Comparison of ENCODE assay signal across 19 mouse cellular contexts in genomic region chr14:97638187-97638792, GRCm38 (mm10).
DNase-seq lines count a peak whose midpoint lies in the region; ATAC-seq lines count a peak whose summit lies in the region.
"Had no signal": no experiment of that assay in that cellular context is flagged by ENCODE, and none has a peak within 500 bp of the region (broad histone marks: within the 10 kb centered on the region; RNA-seq: fewer than 3 reads in every experiment).

No protein-coding gene starts in this region.

- no peaks in the 10 kb centered on the region for H3K27me3 ChIP-seq in hindbrain, embryonic 12.5 days
- H3K27me3 ChIP-seq in hindbrain, embryonic 14.5 days (ENCODE audit: control insufficient read depth, insufficient read depth, low read length): no peaks in the 10 kb centered on the region
- no peaks in the 10 kb centered on the region for H3K27me3 ChIP-seq in neural tube, embryonic 11.5 days (ENCODE audit: control insufficient read depth, insufficient read depth, low read length)
- H3K27me3 ChIP-seq in neural tube, embryonic 15.5 days (replicated peaks): no peaks in the 10 kb centered on the region
- H3K27me3 ChIP-seq: embryonic facial prominence, embryonic 12.5 days; forebrain, embryonic 15.5 days had no signal

- no peak overlapping the region for H3K4me2 ChIP-seq in hindbrain, embryonic 12.5 days (replicated peaks)
- no peak overlapping the region for H3K4me2 ChIP-seq in hindbrain, embryonic 14.5 days (replicated peaks)
- H3K4me2 ChIP-seq in neural tube, embryonic 11.5 days (ENCODE audit: low read depth): no peak overlapping the region
- H3K4me2 ChIP-seq in neural tube, embryonic 15.5 days: no peak overlapping the region
- H3K4me2 ChIP-seq: embryonic facial prominence, embryonic 12.5 days; forebrain, embryonic 15.5 days had no signal

- no peak for DNase-seq in hindbrain, embryonic 14.5 days (ENCODE audit: low spot score)
- DNase-seq in neural tube, embryonic 11.5 days (ENCODE audit: low spot score): peak; percentile 16
- peak; percentile 65 for DNase-seq in embryo, embryonic 10 days (ENCODE audit: low spot score)
- peak; percentile 55 for DNase-seq in mesoderm, embryonic 11.5 days (ENCODE audit: low read depth, low spot score)
- DNase-seq: adrenal gland, adult 8-10 months; cerebellum, adult 11-12 months; cerebellum, adult 9-10 months; cerebellum, postnatal 25 days; gastrocnemius, postnatal 10 days; heart, adult 18-20 months; heart, postnatal 10 days; heart, postnatal 4 days had no signal

- H3K4me3 ChIP-seq in hindbrain, embryonic 12.5 days: no peak overlapping the region
- H3K4me3 ChIP-seq in hindbrain, embryonic 14.5 days (replicated peaks; ENCODE audit: low read length): no peak overlapping the region
- H3K4me3 ChIP-seq in neural tube, embryonic 11.5 days (ENCODE audit: low read depth, low read length): no peak overlapping the region
- H3K4me3 ChIP-seq in neural tube, embryonic 15.5 days (replicated peaks): no peak overlapping the region
- H3K4me3 ChIP-seq: embryonic facial prominence, embryonic 12.5 days; forebrain, embryonic 15.5 days; heart, embryonic 10.5 days had no signal

- H3K4me1 ChIP-seq in hindbrain, embryonic 12.5 days: no peaks in the 10 kb centered on the region
- H3K4me1 ChIP-seq in hindbrain, embryonic 14.5 days (replicated peaks; ENCODE audit: control insufficient read depth, insufficient read depth, low read length): no peaks in the 10 kb centered on the region
- H3K4me1 ChIP-seq in neural tube, embryonic 11.5 days (ENCODE audit: control insufficient read depth, insufficient read depth, low read length): no peaks in the 10 kb centered on the region
- H3K4me1 ChIP-seq in neural tube, embryonic 15.5 days: no peaks in the 10 kb centered on the region
- H3K4me1 ChIP-seq: embryonic facial prominence, embryonic 12.5 days; forebrain, embryonic 15.5 days; heart, embryonic 10.5 days had no signal

- H3K9ac ChIP-seq in hindbrain, embryonic 12.5 days: no peak overlapping the region
- H3K9ac ChIP-seq in hindbrain, embryonic 14.5 days: no peak overlapping the region
- H3K9ac ChIP-seq in neural tube, embryonic 11.5 days (ENCODE audit: low read length): no peak overlapping the region
- no peak overlapping the region for H3K9ac ChIP-seq in neural tube, embryonic 15.5 days (replicated peaks)
- H3K9ac ChIP-seq: embryonic facial prominence, embryonic 12.5 days; forebrain, embryonic 15.5 days had no signal

- WGBS in hindbrain, embryonic 12.5 days: 37% methylated on average over 4 of the region's 4 CpGs
- 12% methylated on average over 4 of the region's 4 CpGs for WGBS in hindbrain, embryonic 14.5 days
- WGBS in neural tube, embryonic 11.5 days: 52% methylated on average over 4 of the region's 4 CpGs
- 14% methylated on average over 4 of the region's 4 CpGs for WGBS in neural tube, embryonic 15.5 days

- no peaks in the 10 kb centered on the region for H3K36me3 ChIP-seq in hindbrain, embryonic 12.5 days
- H3K36me3 ChIP-seq in hindbrain, embryonic 14.5 days (replicated peaks; ENCODE audit: control insufficient read depth, insufficient read depth): no peaks in the 10 kb centered on the region
- no peaks in the 10 kb centered on the region for H3K36me3 ChIP-seq in neural tube, embryonic 11.5 days (ENCODE audit: control insufficient read depth, insufficient read depth, low read length)
- no peaks in the 10 kb centered on the region for H3K36me3 ChIP-seq in neural tube, embryonic 15.5 days
- H3K36me3 ChIP-seq: embryonic facial prominence, embryonic 12.5 days; forebrain, embryonic 15.5 days; heart, embryonic 10.5 days had no signal

- no peaks in the 10 kb centered on the region for H3K9me3 ChIP-seq in hindbrain, embryonic 12.5 days (replicated peaks)
- H3K9me3 ChIP-seq in hindbrain, embryonic 14.5 days (ENCODE audit: control insufficient read depth, low read length): no peaks in the 10 kb centered on the region
- H3K9me3 ChIP-seq in neural tube, embryonic 11.5 days (ENCODE audit: control insufficient read depth, low read length): no peaks in the 10 kb centered on the region
- H3K9me3 ChIP-seq in neural tube, embryonic 15.5 days (replicated peaks): no peaks in the 10 kb centered on the region
- H3K9me3 ChIP-seq: embryonic facial prominence, embryonic 12.5 days; forebrain, embryonic 15.5 days; heart, embryonic 10.5 days had no signal

- H3K27ac ChIP-seq in hindbrain, embryonic 12.5 days: no peak overlapping the region; the same call in 1 of the 2 replicates
- H3K27ac ChIP-seq in hindbrain, embryonic 14.5 days: no peak overlapping the region
- no peak overlapping the region for H3K27ac ChIP-seq in neural tube, embryonic 11.5 days (ENCODE audit: low read depth, low read length)
- H3K27ac ChIP-seq in neural tube, embryonic 15.5 days (replicated peaks): no peak overlapping the region
- H3K27ac ChIP-seq: embryonic facial prominence, embryonic 12.5 days; forebrain, embryonic 15.5 days; heart, embryonic 10.5 days had no signal

- peak; percentile 52; the same call in 1 of the 2 replicates for ATAC-seq in hindbrain, embryonic 12.5 days (ENCODE audit: low FRiP score)
- ATAC-seq in hindbrain, embryonic 14.5 days (ENCODE audit: low FRiP score): no peak; the same call in 1 of the 2 replicates
- peak; percentile 83 for ATAC-seq in neural tube, embryonic 11.5 days (ENCODE audit: insufficient read depth, low FRiP score, low TSS enrichment)
- no peak for ATAC-seq in neural tube, embryonic 15.5 days (ENCODE audit: low FRiP score)
- ATAC-seq in CD4-positive, CD25-positive, alpha-beta regulatory T cell, adult 4 months: no peak
- ATAC-seq: forebrain, embryonic 15.5 days; intestine, embryonic 16.5 days had no signal

Comparison
In these comparisons a context has a peak if more than half of its experiments do, and no peak if none do; other contexts are left out.
1. ATAC-seq: peak in hindbrain, embryonic 12.5 days (single experiment) and neural tube, embryonic 11.5 days (single experiment); none in hindbrain, embryonic 14.5 days (single experiment), neural tube, embryonic 15.5 days (single experiment) and CD4-positive, CD25-positive, alpha-beta regulatory T cell, adult 4 months (single experiment).